Mouse (Mus musculus): ENCODE data around the gene Btrc. TPM values are rescaled to one million over a fixed set of nuclear protein-coding genes. Genes with fewer than 3 reads are reported as not detected.

Btrc gene
- polyA plus RNA-seq, 1 experiment from 2014 or later, result 49.0 TPM

DNA sequence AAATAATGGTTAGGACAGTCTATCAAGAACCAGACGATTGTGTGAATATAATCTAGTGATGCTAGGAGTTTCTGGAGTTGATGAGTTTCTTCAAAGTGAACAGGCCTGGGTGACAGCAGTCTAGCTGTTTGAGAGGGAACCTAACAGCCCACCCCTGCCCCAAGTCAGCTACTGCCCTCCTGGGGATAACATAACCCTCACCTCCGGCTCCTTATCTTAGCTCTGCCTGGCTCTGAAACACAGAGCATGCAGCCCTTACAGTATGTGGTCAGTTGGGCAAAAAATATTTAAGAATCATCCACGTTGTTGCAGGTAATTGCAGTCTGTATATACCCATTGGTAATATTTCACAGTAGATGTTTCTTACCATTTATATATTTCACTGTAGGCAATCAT, 123.5 kb downstream of the Btrc start:
- no peak overlapping the region for H3K27ac ChIP-seq (ENCODE audit: low read depth, low read length)
- H3K4me3 ChIP-seq (ENCODE audit: low read depth, low read length), result no peak overlapping the region
- no peak overlapping the region for H3K4me2 ChIP-seq
- no peaks in the 10 kb centered on the region for H3K9me3 ChIP-seq (ENCODE audit: control insufficient read depth, low read length)
- no peak overlapping the region for H3K9ac ChIP-seq (ENCODE audit: low read depth, low read length)
- no peaks in the 10 kb centered on the region for H3K27me3 ChIP-seq (replicated peaks; ENCODE audit: control insufficient read depth, insufficient read depth, low read length)
- DNase-seq (ENCODE audit: low spot score) (no peak), ATAC-seq (replicated peaks; ENCODE audit: low FRiP score) (peak; percentile 53; the same call in 1 of the 2 replicates)
- 52% methylated on average over 3 of the region's 3 CpGs for WGBS
- peaks cover 15% of the 10 kb centered on the region for H3K4me1 ChIP-seq (replicated peaks; ENCODE audit: control insufficient read depth, insufficient read depth, low read length)
- H3K36me3 ChIP-seq (ENCODE audit: control insufficient read depth, insufficient read depth, low read length), result no peaks in the 10 kb centered on the region

DNA sequence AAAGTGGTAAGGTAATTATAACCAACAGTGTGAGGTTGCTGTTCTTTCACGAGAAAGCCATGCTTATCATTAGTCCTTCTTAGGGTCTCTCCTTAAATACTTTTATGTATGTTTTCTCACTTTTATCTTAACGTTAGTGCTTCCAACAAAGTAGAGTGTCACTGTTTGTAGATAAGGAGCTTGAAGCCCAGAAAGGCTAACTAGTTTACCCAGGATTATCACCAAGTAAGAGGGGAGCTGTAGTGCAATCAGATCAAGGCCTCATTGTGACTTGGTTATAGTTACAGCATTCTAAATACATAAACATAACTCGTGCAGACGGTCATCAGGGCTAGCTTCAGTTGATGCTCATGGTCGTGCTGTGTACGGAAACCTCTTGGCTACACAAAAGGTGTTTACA, 126.4 kb downstream of the Btrc start:
- no peak overlapping the region for H3K27ac ChIP-seq (ENCODE audit: low read depth, low read length)
- ATAC-seq (replicated peaks; ENCODE audit: low FRiP score), result no peak
- 59% methylated on average over 6 of the region's 6 CpGs for WGBS

GRCm38 (mm10) chr19:45491246-45491645, 127.7 kb downstream of the Btrc start:
- H3K27ac ChIP-seq (ENCODE audit: low read depth, low read length), result no peak overlapping the region
- H3K4me2 ChIP-seq, result no peak overlapping the region
- H3K9me3 ChIP-seq (ENCODE audit: control insufficient read depth, low read length), result no peaks in the 10 kb centered on the region
- no peak overlapping the region for H3K9ac ChIP-seq (ENCODE audit: low read depth, low read length)
- peaks cover 20% of the 10 kb centered on the region for H3K4me1 ChIP-seq (replicated peaks; ENCODE audit: control insufficient read depth, insufficient read depth, low read length)
- H3K36me3 ChIP-seq (ENCODE audit: control insufficient read depth, insufficient read depth, low read length), result no peaks in the 10 kb centered on the region
- 75% methylated on average over 7 of the region's 7 CpGs for WGBS
- no peak for DNase-seq (ENCODE audit: low spot score)
- no peak overlapping the region for H3K4me3 ChIP-seq (ENCODE audit: low read depth, low read length)
- no peak for ATAC-seq (replicated peaks; ENCODE audit: low FRiP score)
- H3K27me3 ChIP-seq (replicated peaks; ENCODE audit: control insufficient read depth, insufficient read depth, low read length), result no peaks in the 10 kb centered on the region

More for the DNA sequence above, 126.4 kb downstream of the Btrc start:
- no peak for DNase-seq (ENCODE audit: low spot score)
- H3K4me1 ChIP-seq (replicated peaks; ENCODE audit: control insufficient read depth, insufficient read depth, low read length), result peaks cover 17% of the 10 kb centered on the region
- H3K4me3 ChIP-seq (ENCODE audit: low read depth, low read length), result no peak overlapping the region
- no peak overlapping the region for H3K4me2 ChIP-seq
- no peaks in the 10 kb centered on the region for H3K36me3 ChIP-seq (ENCODE audit: control insufficient read depth, insufficient read depth, low read length)
- no peak overlapping the region for H3K9ac ChIP-seq (ENCODE audit: low read depth, low read length)
- H3K27me3 ChIP-seq (replicated peaks; ENCODE audit: control insufficient read depth, insufficient read depth, low read length), result no peaks in the 10 kb centered on the region
- H3K9me3 ChIP-seq (ENCODE audit: control insufficient read depth, low read length), result no peaks in the 10 kb centered on the region

- Histone ChIP-seq H3K27ac (ENCODE audit: low read depth, low read length) (no peak overlapping the region), H3K9me3 (ENCODE audit: control insufficient read depth, low read length) (no peaks in the 10 kb centered on the region), H3K4me3 (ENCODE audit: low read depth, low read length) (no peak overlapping the region), H3K4me2 (no peak overlapping the region), H3K9ac (ENCODE audit: low read depth, low read length) (no peak overlapping the region), H3K4me1 (replicated peaks; ENCODE audit: control insufficient read depth, insufficient read depth, low read length) (peaks cover 14% of the 10 kb centered on the region), H3K27me3 (replicated peaks; ENCODE audit: control insufficient read depth, insufficient read depth, low read length) (no peaks in the 10 kb centered on the region), H3K36me3 (ENCODE audit: control insufficient read depth, insufficient read depth, low read length) (no peaks in the 10 kb centered on the region)
- WGBS, result 86% methylated on average over 10 of the region's 10 CpGs
- ATAC-seq (replicated peaks; ENCODE audit: low FRiP score) (no peak), DNase-seq (ENCODE audit: low spot score) (no peak)
These were observed 130.7 kb downstream of the Btrc start for GRCm38 (mm10) chr19:45494121-45494775.

GRCm38 (mm10) chr19:45505446-45505845, 141.9 kb downstream of the Btrc start:
- H3K4me3 ChIP-seq (ENCODE audit: low read depth, low read length), result no peak overlapping the region
- H3K27me3 ChIP-seq (replicated peaks; ENCODE audit: control insufficient read depth, insufficient read depth, low read length), result no peaks in the 10 kb centered on the region
- DNase-seq (ENCODE audit: low spot score) (no peak), ATAC-seq (replicated peaks; ENCODE audit: low FRiP score) (no peak)
- no peak overlapping the region for H3K27ac ChIP-seq (ENCODE audit: low read depth, low read length)
- H3K9ac ChIP-seq (ENCODE audit: low read depth, low read length), result no peak overlapping the region
- 93% methylated on average over 7 of the region's 7 CpGs for WGBS
- no peaks in the 10 kb centered on the region for H3K4me1 ChIP-seq (replicated peaks; ENCODE audit: control insufficient read depth, insufficient read depth, low read length)
- H3K9me3 ChIP-seq (ENCODE audit: control insufficient read depth, low read length), result no peaks in the 10 kb centered on the region
- no peak overlapping the region for H3K4me2 ChIP-seq
- H3K36me3 ChIP-seq (ENCODE audit: control insufficient read depth, insufficient read depth, low read length), result no peaks in the 10 kb centered on the region

- H3K36me3 ChIP-seq (ENCODE audit: control insufficient read depth, insufficient read depth, low read length), result no peaks in the 10 kb centered on the region
- H3K9me3 ChIP-seq (ENCODE audit: control insufficient read depth, low read length), result no peaks in the 10 kb centered on the region
- 76% methylated on average over 19 of the region's 19 CpGs for WGBS
- H3K27me3 ChIP-seq (replicated peaks; ENCODE audit: control insufficient read depth, insufficient read depth, low read length), result no peaks in the 10 kb centered on the region
- no peak overlapping the region for H3K9ac ChIP-seq (ENCODE audit: low read depth, low read length)
- no peaks in the 10 kb centered on the region for H3K4me1 ChIP-seq (replicated peaks; ENCODE audit: control insufficient read depth, insufficient read depth, low read length)
- H3K27ac ChIP-seq (ENCODE audit: low read depth, low read length), result no peak overlapping the region
- DNase-seq (ENCODE audit: low spot score) (no peak), ATAC-seq (replicated peaks; ENCODE audit: low FRiP score) (no peak)
- no peak overlapping the region for H3K4me3 ChIP-seq (ENCODE audit: low read depth, low read length)
- H3K4me2 ChIP-seq, result no peak overlapping the region
These were observed 144.0 kb downstream of the Btrc start for GRCm38 (mm10) chr19:45507531-45507930.

- ATAC-seq (replicated peaks; ENCODE audit: low FRiP score), result no peak
- H3K36me3 ChIP-seq (ENCODE audit: control insufficient read depth, insufficient read depth, low read length), result no peaks in the 10 kb centered on the region
These were observed 147.1 kb downstream of the Btrc start for GRCm38 (mm10) chr19:45510680-45511079.

GRCm38 (mm10) chr19:45511406-45511805, 147.9 kb downstream of the Btrc start:
- ATAC-seq (replicated peaks; ENCODE audit: low FRiP score) (no peak), DNase-seq (ENCODE audit: low spot score) (no peak)
- no peaks in the 10 kb centered on the region for H3K4me1 ChIP-seq (replicated peaks; ENCODE audit: control insufficient read depth, insufficient read depth, low read length)
- H3K9me3 ChIP-seq (ENCODE audit: control insufficient read depth, low read length), result no peaks in the 10 kb centered on the region
- H3K4me2 ChIP-seq, result no peak overlapping the region
- H3K27me3 ChIP-seq (replicated peaks; ENCODE audit: control insufficient read depth, insufficient read depth, low read length), result no peaks in the 10 kb centered on the region
- H3K36me3 ChIP-seq (ENCODE audit: control insufficient read depth, insufficient read depth, low read length), result no peaks in the 10 kb centered on the region
- WGBS, result 90% methylated on average over 4 of the region's 4 CpGs
- no peak overlapping the region for H3K27ac ChIP-seq (ENCODE audit: low read depth, low read length)
- no peak overlapping the region for H3K9ac ChIP-seq (ENCODE audit: low read depth, low read length)
- no peak overlapping the region for H3K4me3 ChIP-seq (ENCODE audit: low read depth, low read length)

More at GRCm38 (mm10) chr19:45510680-45511079, 147.1 kb downstream of the Btrc start:
- Histone ChIP-seq H3K27me3 (replicated peaks; ENCODE audit: control insufficient read depth, insufficient read depth, low read length) (no peaks in the 10 kb centered on the region), H3K9me3 (ENCODE audit: control insufficient read depth, low read length) (no peaks in the 10 kb centered on the region), H3K4me3 (ENCODE audit: low read depth, low read length) (no peak overlapping the region), H3K4me1 (replicated peaks; ENCODE audit: control insufficient read depth, insufficient read depth, low read length) (no peaks in the 10 kb centered on the region), H3K27ac (ENCODE audit: low read depth, low read length) (no peak overlapping the region), H3K4me2 (no peak overlapping the region), H3K9ac (ENCODE audit: low read depth, low read length) (no peak overlapping the region)
- WGBS, result 56% methylated on average over 3 of the region's 3 CpGs
- DNase-seq (ENCODE audit: low spot score), result no peak

GRCm38 (mm10) chr19:45515341-45515740, 151.8 kb downstream of the Btrc start:
- Histone ChIP-seq H3K27me3 (replicated peaks; ENCODE audit: control insufficient read depth, insufficient read depth, low read length) (no peaks in the 10 kb centered on the region), H3K36me3 (ENCODE audit: control insufficient read depth, insufficient read depth, low read length) (peaks cover 4% of the 10 kb centered on the region; the same call in 1 of the 2 replicates), H3K9ac (ENCODE audit: low read depth, low read length) (no peak overlapping the region), H3K4me1 (replicated peaks; ENCODE audit: control insufficient read depth, insufficient read depth, low read length) (no peaks in the 10 kb centered on the region), H3K4me3 (ENCODE audit: low read depth, low read length) (no peak overlapping the region), H3K27ac (ENCODE audit: low read depth, low read length) (no peak overlapping the region), H3K9me3 (ENCODE audit: control insufficient read depth, low read length) (no peaks in the 10 kb centered on the region), H3K4me2 (no peak overlapping the region)
- DNase-seq (ENCODE audit: low spot score) (no peak), ATAC-seq (replicated peaks; ENCODE audit: low FRiP score) (no peak)
- WGBS, result 82% methylated on average over 2 of the region's 2 CpGs
